Mouse (Mus musculus) heart, adult 9 months (tissue): ENCODE results near the gene Alox12b.

Source experiments
- DNase-seq, 2 experiments: peaks; one replicate each; pipeline ENCODE4 v3.0.0; 2022; ENCODE audit warnings: low spot score in 2 of 2

The Alox12b gene

DNA sequence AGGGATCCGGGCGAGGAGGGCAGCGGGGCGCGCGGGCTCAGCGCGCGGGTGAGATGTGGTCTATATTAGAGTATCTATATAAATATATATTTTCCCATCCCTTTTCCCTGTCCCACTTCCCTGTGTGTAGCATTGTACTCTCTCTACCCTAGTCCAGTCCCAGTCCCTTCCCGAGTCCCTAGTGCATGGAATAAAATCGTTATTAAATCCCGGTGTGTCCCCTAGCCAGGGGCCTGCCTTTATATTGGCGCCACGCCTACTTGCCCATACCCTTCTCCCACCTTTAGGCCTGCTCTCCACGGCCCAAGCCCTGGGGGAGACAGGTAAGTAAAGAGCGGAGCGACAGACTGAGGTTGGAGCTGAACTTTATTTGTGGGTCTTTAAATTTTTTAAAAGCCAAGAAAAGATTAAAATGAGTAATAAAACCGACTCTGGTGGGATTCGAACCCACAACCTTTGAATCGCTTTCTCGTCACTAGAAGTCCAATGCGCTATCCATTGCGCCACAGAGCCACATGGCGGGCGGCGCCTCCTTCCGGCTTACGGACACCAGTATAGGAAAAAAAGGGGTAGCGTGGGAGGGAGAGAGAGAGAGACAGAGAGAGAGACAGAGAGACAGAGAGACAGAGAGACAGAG is 33.6 kb upstream of the Alox12b start:
- peak; percentile 78 to 92 for DNase-seq

DNA sequence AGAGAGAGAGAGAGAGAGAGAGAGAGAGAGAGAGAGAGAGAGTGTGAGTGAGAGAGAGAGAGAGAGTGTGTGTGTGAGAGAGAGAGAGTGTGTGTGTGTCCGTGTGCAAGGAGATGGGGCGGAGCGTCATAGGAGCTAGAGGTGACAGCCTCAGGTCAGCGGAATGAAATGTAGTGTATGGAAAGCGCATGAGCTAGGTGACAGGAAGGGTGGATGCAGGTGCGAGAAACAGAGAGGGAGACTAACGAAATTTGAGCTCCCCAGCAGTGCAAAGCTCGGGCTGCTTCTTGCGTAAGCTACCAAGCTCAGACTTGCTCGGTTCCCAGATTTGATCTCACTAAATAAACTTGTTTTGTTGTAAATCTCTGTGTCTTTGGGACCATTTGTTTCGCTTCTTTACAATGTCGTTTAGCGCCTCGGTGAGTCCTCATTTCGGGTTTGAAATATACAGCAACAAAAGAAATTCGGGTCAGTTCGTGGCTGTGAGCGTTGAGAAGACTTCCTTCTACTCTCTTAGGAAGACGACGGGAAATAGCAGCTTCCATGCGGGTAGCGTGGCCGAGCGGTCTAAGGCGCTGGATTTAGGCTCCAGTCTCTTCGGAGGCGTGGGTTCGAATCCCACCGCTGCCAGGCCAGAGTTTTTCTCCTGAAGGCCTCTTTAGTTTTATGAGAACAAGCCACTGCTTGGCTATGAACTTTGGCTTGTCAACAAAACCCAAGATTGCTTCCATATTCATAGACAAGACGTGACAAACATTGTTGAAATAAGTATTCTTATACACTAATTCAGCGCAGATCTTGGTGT is 32.9 kb upstream of the Alox12b start:
- DNase-seq, result peak; percentile 76 to 92

DNA sequence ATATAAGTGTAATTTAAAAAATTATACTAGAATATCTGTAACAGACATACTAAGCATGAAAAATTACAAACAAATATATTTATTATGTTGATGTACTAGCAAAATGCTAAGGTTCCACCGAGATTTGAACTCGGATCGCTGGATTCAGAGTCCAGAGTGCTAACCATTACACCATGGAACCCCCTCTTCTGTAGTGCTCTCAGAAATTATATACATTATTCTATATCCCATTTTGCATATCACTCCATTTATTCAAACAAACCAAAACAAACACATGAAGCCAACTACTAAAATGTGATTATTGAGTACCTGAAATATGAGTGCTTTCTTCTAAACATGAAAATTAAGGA is 32.3 kb upstream of the Alox12b start:
- peak in 1 of 2 experiments; percentile 70 for DNase-seq

DNA sequence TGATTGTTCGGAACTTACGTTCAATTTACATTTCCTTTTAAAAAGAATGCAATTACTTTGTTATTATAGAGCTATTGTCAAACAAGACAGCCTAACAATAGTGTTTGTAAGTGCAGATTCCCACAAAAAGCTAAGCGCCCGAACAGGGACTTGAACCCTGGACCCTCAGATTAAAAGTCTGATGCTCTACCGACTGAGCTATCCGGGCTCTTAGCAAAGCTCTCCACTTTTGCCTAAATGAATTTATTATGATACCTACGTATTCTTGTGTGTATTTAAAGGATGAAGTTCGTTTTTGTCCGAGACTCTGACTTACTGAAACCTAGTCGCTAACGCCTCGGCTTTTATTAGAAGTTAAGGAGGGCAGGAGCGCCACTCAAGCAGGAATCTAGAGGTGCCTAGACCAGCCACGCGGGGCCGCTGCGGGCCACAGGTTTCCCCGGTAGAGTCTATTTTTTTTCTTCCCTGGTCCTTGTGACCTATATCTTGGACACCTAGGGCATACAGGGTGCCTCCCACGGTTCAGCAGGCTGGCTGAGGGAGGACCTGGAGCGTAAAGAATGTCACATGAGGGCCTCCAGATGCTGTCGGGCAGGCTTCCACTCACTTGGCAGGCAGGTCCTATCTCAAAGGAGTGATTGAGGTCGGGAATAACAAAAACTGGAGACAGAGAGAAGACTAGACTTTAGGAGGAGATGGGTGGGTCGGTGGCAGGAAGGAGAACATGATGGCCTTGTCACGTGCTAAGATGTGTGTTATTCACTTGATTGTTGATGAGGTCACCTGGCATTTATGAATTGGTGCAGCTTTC is 31.5 kb upstream of the Alox12b start:
- peak; percentile 81 to 88 for DNase-seq

DNA sequence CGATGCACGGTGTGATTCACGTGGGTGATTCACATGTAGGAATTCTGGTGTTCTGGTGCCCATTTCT is 31.1 kb upstream of the Alox12b start, which contains the start of gene Aloxe3:
Gene Aloxe3 (plus strand): TSS at position 45 of the 67 bp plus-strand sequence.
- no peak for DNase-seq

DNA sequence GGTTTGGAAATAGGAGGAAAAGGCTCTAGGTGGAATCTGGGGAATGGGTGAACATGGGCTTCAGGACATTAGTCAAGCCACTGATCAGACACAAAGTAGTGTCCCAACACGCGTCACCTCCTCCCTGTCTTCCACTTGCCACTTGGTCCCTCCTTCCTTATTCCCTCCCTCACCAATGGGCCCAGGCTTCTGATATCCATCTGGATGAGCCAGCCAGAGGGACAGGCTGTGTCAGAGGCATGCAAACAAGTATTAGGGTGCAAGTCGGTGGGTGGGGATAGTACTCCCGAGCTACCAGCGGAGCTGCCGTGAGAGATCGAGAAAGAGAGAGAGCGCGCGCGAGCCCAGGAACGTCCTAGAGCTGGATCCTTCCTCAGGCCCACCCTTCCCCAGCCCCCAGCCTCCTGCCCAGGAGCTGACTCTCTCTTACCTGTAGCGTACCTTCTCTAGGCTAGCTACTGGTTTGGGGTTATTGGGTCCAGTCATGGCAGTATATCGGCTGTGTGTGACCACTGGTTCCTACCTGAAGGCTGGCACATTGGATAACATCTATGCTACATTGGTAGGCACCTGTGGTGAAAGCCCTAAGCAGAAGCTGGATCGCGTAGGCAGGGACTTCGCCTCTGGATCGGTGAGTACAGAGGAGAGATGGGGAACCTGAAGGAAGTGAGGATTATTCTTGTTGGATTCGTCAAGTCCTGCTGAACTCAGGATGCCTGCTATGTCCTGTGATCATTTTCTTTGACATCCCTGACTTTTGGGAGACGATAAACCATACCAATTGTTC is 30.7 kb upstream of the Alox12b start:
- no peak for DNase-seq

DNA sequence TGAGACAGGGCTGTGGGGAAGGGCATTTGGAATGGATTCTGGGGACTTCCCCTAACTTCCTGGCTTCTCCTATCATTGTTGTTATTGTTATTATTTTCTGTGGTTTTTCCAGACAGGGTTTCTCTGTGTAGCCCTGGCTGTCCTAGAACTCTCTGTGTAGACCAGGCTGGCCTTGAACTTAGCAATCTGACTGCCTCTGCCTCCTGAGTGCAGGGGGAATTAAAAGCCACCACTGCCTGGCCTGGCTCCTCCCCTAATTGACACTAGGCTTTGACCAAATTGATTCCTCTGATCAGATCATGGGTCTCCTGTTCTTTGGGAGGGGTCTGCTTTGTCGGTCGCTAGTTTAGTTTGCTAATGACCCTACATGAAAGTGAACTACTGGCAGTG is 30.1 kb upstream of the Alox12b start:
- no peak for DNase-seq

DNA sequence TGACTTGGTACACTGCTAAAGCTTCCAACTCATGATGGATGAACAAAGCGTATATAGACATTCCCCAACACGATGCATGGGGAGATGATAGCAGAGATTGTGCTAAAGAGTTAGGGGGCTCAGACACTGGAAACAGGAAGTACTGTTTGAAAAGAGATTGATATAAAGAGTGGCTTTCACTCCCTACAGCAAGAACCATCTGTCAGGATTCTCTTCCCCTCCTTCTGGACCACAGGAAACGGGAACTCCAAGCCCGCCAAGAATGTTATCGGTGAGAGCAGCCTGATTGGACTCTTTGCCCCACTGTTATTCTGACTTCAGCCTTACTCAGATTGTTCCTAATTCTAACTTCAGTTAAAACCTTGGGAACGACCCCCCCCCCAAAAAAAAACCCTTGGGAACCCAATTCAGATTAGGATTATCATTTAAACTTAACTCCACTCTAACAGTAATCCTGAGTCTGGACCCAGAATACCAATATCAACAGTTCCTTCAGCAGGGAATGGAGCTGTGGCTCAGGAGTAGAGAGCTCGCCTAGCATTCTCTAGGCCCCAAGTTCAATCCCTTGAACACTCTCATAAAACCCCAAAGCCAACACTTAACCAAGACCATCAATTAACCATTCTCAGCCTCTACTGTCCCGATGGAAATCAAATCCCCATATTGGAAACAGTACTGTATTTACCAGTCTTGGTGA is 28.2 kb upstream of the Alox12b start:
- no peak for DNase-seq

DNA sequence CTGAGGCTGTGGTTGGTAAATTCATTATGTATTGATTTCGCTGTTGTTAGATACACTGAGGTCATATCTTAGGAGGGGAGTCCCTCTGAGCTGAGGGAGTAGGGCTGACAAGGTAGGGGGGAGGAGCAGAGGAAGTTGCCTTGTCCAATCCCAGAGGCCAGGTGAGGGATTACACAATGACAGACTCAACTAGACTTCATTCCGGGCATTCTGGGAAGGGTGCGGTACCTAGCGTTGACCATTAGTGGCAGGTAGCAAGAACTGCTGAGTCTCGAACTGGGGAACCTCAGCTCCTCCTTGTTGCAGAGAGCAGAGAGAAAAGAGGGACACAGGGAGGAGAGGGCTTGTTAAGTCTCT is 23.2 kb upstream of the Alox12b start:
- no peak for DNase-seq

DNA sequence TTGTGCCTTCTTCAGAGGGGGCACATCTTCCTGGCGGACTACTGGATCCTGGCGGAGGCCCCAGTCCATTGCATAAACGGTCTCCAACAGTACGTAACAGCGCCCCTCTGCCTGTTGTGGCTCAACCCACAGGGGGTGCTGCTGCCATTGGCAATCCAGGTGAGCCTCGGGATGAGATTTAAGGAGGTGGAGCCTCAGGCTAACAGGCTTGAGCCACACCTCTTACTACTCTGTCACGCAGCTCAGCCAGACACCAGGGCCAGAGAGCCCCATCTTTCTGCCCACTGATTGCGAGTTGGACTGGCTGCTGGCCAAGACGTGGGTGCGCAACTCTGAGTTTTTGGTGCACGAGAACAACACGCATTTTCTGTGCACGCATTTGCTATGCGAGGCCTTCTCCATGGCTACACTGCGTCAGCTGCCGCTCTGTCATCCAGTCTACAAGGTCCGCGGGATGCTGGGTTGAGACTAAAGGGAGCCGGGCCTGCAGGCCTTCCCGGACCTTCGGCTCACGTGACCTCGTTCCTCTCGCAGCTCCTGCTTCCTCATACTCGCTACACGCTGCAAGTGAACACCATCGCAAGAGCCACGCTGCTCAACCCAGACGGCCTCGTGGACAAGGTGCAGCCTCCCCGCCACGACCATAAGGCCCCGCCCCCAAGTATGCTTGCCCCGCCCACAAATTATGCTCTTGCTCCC is 22.7 kb upstream of the Alox12b start:
- peak in 1 of 2 experiments; percentile 28 for DNase-seq

DNA sequence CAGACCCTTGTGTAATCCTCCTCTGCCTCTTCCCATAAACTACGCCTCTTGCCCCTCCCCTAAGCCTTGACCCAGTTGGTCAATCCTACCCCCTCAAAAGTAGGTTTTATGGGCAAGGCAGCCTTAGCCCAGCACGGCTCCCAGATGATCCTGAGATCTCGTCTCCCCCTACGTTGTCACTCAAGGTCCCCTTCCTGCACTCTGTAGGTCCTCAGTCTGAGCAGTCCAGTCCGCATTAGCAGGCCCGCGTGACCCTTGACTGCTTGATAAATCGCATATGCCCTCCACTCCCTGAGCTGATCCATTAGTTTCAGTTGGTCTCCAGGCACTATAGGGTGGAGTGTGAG is 22.2 kb upstream of the Alox12b start:
- DNase-seq, result no peak

DNA sequence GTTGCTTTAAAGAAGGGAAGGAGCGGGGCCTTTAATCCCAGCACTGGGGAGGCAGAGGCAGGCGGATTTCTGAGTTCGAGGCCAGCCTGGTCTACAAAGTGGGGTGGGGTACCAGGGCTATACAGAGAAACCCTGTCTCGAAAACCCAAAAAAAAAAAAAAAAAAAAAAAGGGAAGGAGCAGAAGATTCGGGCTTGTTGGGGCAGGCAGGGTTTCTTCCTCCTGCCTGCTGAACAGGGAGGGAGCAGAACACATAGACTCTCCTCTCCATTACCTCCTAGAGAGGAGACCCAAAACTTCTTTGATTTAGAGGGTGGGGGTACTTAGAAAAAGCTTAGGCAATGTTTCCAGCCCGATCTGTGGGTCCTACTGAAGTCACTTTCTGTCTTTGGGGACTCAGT is 21.4 kb upstream of the Alox12b start:
- no peak for DNase-seq

DNA sequence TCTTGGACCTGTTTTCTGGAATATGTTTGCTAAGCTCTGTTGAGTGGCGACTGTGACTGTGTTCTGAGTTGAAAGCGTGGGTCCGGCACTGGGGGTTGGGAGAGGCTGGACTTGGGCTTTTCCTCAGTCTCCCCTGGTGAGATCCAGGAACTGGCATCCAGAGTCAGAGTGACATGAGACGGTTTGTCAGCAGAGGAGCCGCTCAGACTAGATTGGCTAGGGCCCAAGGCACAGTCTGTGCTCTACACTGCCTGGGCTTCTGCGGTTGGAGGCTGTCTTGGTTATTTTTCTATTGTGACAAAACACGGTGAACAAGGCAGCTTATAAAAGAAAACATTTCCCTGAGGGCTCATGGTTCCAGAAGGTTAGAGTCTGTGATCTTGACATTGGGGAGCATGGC is 9.2 kb upstream of the Alox12b start:
- DNase-seq, result no peak

DNA sequence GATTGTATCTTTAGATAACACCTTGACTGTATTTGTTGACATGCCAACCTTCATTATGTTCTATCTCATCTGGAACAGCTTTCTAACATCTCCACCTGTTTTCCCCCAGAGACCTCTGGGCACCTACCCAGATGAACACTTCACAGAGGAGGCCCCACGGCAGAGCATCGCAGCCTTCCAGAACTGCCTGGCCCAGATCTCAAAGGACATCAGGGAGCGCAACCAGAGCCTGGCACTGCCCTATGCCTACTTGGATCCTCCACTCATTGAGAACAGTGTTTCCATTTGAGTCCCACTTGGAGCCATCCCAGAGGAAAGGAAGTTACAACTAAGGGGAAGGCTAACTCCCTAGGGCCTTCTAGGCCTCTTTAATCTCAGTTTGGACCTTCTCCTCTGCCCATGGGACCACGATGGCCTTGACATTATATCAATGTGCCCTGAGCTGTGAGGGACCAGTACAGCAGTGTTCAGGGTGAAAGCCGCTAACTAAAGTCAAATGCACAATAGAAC is 8.3 kb upstream of the Alox12b start:
- no peak for DNase-seq

DNA sequence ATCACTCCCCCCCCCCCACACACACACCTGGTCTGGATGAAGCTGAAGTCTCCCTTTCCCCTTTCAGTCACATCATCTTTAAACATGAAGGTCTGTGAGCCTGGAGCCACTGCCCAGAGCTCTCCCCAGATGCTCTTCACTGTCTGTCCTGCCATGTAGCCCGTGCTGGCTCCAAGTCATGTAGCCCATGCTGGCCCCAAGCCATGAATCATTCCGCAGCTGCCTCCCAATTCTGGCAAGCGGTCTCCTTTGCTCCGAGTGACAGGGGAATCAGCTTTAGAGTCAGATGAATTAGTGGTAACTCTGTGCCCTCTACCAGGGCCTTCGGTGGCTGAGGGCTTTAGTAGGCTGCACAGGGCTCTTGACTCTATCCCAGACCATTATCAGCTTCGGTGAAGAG is 7.1 kb upstream of the Alox12b start:
- DNase-seq, result no peak

DNA sequence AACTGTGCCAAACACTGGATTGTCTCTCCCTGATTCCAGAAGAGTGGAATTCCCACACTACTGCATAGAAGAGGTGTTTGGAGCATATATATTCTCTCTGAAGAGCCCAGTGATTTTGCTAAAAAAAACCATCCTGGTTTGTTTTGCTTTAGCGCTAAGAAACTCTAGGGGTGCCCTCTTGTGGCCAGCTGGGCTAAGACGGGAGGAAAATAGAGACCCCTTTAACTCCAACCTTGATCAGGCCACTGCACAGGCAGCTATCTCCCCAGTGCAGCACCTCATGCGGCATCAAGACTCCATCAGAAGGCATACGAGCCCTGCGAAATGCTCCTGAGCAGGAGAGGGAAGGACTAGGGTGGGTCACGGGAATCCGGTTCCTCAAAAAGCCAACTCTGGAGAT is 6.3 kb upstream of the Alox12b start:
- DNase-seq, result peak in 1 of 2 experiments; percentile 47

DNA sequence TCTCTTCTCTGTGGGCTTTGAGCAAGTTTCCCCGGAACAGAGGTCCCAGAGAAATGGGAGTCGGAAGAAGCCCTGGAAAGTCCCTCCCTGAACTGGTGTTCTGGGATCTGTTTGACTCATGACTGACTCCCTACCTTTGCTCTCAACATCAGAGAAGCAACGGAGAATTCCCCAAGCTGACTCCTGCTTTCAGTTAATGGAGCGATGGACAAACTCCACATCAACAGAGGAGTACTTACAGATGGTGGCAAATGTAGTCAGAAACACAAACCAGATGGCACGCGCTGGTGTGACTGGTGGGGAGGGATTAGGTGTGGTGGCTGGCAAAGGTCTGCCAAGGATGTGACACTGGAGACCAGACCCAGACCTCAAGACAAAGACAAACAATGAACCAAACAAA is 5.8 kb upstream of the Alox12b start:
- no peak for DNase-seq

DNA sequence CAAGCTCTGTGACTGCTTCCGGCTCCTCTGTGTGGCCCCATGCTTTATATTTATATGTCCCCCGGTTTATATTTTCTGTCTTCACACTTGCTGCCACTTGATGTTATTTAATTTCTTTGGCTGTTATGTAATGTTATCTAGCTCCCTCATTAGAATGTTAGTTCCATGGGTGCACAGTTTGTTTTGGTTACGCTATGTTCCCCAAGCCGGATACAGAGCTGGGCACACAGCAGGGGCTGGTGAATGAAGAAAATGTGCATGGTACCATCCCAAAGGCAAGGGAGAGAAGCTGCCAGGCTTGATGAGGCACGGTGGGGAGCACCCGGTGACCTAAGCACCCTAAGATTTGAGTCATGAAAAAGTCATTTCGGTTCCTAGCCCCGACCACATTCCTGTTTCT is 3.0 kb upstream of the Alox12b start:
- no peak for DNase-seq

DNA sequence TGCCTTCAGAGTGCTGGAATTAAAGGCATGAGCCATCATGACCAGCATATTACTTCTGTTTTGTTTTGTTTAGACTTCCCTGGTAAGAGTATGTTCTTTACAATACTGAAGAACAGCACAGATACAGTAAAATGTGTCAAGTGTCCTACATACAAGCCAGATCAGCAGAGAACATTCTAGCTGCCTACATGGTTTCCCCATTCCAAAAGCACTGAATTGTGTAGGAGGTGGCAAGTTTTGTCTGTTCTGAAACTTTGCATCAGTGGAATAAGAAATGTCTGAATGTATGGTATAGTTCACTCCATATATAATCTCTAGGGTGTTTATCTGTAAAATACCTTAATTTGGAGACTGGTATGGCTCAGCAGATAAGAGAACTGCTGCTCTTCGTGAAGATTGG is 1.4 kb upstream of the Alox12b start:
- no peak for DNase-seq

DNA sequence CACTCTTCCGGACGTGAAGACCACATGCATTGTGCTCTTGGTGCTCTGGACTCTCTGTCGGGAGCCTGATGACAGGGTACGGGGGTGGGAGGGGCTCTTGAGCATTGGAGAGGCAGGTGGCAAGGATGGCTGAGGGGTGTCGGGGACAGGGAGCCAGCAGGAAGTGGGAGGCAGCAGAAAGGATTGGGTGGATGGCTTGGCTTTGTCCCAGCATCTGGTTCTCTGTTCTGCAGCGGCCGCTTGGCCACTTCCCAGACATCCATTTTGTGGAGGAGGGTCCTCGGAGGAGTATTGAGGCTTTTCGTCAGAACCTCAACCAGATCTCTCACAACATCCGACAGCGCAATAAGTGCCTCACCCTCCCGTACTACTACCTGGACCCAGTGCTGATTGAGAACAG is 12.5 kb downstream of the Alox12b start:
- no peak for DNase-seq

DNA sequence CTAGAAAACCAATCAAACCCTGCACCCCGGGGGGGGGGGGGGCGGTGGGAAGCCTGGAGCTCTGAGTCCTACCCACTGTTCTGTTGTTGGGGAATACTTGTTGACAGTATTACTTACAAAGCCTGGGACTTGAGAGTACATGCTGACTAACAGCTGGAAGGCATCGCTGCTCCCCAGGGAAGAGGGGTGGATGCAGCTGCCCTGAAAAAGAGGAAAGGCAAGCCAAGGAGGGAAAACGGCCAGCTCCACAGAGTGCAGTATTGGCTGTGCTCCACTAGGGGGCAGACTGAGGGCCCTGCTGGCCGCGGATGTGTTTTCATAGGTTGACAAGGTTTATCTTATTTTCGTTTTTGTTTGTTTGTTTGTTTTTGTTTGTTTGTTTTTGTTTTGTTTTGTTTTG is 14.8 kb downstream of the Alox12b start:
- peak; percentile 85 to 87 for DNase-seq
